Mouse (Mus musculus): ENCODE data around the gene Heatr6.

Heatr6 gene

DNA sequence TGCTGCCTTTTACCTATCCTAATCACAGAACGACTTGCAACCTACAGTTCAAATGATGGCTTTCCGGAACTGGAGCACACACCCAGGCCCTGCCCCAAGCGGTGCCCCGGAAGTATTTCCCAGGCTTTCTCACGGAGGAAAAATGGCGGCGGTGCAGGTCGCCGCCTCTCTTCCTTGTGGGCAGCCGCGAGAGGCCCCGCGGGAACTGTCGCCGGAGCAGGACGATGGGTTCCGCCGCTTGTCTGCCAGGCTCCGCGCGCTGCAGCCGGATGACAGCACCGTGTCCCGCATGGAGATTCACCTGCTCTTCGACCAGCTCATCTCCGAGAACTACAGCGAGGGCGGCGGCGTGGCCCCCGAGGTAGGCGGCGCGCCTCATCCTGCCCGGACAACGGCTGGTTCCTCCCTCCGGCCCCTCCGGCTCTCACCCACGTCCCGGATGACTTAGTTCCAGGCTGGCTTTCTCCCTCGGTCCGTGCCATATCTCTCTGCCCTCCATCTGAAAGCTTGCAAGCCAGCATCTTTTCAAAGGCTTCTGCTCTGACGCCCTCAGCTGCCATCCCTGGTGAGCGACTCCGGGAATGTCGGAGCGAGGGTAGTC is at the start of gene Heatr6:
TSS of gene Heatr6 (plus strand) at position 116 of the 601 bp plus-strand sequence.
- peak; percentile 89 for DNase-seq (ENCODE audit: extremely low read depth, insufficient read length, low spot score)

DNA sequence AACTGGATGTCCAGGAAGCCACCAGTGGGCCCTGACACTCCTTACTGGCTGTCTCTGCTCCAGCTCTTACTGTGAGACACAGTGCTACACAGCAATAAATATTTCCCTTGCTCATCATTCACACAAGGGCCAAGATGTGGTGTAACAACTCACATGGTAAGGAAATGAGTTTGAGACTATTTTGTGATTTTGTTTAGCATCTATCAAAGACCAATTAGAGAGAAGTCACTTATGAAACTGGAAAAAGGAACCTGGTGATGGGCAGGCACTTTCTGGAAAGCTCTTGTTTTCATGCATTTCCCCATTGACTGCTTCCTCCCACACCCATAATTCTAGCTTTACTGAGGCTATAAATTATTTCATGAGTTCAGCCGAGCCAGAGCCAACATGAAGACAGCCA is 49.8 kb upstream of the Heatr6 start, which contains the start of gene Wfdc17:
TSS of gene Wfdc17 (plus strand) at position 287 of the 400 bp plus-strand sequence.
- no peak for DNase-seq (ENCODE audit: extremely low read depth, insufficient read length, low spot score)

DNA sequence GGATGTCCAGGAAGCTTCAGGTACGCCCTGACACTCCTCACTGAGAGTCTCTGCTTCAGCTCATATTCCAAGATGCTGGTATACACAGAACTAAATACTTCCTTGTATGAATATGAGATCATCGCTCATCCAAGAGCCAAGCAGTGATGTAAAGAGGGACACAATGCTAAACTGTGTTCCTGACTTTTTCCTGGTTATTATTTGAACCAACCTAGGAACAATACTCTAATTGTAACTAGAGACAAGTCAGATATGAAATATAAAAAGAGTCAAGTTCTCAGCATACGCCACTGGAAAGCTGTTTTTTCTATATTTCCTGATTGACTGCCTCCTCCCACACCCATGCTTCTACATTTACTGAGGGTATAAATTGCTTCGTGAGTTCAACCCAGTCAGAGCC is 44.8 kb upstream of the Heatr6 start, which contains the start of gene Wfdc18:
TSS of gene Wfdc18 (plus strand) at position 301 of the 400 bp plus-strand sequence.
- no peak for DNase-seq (ENCODE audit: extremely low read depth, insufficient read length, low spot score)

DNA sequence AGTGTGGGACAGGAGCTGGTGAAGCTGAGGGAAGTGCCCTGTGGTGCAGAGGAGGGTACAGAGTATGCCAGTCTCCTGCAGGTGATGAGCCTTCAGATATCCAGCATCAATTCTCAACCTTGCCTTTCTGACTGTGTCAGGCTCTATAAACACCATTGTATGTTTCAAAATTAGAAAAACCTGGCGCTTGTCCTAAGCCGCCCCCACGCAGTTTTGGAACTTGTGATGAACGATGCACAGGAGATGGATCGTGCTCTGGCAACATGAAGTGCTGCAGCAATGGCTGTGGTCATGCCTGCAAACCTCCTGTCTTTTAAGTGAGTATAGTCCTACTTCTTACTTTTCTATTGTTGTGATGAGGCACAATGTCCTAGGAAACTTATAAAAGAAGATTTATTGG is 43.8 kb upstream of the Heatr6 start:
- DNase-seq (ENCODE audit: extremely low read depth, insufficient read length, low spot score): no peak

DNA sequence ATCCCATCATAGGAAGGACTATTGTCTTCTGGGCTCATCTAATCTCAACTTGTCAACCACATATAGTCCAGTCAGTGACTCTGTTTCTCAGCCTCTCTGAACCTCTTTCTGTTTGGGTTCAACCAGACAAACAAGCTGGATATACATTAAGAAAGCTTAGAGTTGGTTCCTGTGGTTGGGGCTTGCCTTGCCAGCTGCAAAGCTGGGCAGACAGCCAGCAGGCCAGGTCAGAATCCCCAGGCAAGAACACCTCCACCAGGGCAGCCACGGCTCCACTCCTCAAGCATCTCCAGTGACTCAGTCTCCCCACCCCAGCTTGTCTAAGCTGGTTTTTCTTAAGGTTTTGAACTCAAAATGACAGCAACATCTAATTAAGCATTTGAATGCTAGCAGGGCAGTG is 40.8 kb upstream of the Heatr6 start:
- DNase-seq (ENCODE audit: extremely low read depth, insufficient read length, low spot score): peak; percentile 14

DNA sequence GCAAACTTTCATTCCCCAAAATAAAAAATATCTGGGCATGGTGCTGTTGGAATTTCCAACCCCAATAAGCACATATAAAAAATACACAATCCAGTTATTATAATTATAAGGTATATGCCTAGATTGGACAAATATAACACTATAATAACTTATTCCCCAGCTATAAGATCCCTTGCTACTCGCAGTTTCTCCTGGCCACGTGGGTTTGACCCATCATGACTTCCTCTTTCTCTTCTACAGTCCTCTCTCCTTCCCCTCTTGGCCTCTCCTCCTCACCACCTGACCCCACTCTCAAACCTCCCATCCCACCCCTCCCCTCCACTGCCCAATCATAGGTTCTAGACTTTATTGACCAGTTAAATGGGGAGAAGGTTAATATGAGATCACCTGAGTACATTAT is 39.6 kb upstream of the Heatr6 start:
- DNase-seq (ENCODE audit: extremely low read depth, insufficient read length, low spot score): no peak

DNA sequence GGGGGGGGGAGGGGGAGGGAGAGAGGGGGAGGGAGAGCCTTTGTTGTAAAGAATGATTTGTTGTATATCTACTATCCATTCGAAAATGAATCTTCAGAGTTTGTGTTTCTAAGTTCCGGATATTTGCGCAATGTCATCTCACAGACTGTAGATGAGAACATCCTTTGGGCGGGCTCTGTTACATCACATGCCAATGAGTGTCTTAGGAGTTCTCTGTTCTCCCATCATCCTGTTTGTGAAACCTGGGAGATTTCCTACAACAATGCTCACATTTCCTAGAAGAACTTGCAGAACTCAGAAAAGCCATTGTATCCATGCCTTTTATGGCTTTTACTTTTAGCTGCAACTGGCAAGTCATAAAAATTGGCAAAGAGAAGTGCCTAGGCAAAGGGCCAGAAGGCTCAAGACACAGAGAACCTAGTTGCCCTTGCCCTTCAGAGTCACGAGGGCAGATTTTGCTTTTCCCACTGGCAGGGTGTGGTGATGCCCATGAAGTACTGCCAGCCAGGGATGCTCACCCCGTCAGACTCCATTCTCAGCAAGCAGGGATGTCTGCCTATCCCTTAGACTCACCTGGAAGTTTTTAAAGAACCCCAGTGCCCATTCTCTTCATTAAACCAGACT is 36.3 kb upstream of the Heatr6 start:
- peak; percentile 21 for DNase-seq (ENCODE audit: extremely low read depth, insufficient read length, low spot score)

DNA sequence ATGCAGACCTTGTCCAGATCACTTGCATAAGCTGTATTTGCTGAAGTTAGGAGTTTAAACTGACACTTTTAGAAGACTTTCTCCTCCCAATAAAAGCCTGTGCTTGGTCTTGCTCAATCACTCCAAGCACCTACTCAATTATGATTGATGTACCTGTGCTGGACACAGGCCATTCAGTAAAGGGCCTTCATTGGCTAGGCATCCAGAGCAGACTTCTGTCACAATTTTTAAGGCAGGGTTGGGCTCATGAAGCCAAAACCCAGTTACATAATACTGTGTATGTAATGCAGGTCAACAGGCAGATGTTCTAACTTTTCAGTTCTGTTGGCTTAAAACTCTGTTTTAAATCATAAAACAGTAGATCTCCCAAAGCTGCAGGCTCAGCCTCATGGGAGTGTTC is 32.7 kb upstream of the Heatr6 start:
- no peak for DNase-seq (ENCODE audit: extremely low read depth, insufficient read length, low spot score)

DNA sequence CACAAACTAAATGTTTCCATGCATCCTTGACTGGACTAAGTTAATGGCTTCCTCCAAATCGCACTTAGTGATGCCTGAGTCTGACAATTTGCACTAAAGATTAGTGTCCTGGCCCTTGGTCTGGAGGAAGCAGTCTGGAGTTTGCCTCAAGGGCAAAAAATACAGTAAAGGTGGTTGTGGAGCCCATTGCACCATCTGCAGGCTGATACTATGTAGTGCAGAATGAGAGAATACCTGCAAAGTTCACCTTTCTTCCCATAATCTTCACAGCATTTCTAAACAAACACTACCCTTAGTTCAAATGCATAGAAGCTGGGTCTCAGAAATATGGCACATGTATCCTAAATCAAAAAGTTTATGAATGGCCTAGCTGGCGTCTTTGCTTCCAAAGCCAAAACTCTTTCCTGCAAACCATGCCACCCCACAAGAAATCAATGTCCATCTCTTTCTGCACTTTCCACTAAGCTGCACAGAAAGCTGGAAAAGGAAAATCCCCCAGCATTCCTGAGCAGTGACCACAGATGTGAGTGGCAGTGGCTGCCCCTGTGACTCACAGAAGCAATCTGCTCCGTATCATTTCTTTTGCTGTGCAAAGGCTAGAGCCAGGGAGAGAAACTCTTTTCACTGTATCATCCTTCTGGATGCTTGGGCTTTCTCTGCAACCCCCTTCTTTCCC is 24.6 kb upstream of the Heatr6 start:
- peak; percentile 61 for DNase-seq (ENCODE audit: extremely low read depth, insufficient read length, low spot score)

DNA sequence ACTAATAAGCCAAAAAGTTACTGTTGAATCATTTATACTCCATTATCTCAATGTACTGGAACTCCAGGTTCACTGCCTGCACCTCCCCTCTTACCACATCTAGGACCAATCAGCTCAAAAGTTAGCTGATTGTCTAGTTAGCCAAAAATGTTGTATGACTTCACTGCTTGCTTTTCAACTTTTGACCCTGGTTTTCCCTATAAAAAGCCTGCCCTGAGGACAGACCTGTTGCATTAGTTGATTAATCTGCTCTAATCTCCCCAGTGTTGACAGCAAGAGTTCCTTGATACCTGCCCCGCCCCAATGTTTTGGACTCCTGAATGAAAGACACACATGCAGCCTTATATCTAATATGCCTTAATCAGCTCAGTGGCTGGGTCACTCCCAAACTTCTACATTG is 22.4 kb upstream of the Heatr6 start:
- DNase-seq (ENCODE audit: extremely low read depth, insufficient read length, low spot score): no peak

DNA sequence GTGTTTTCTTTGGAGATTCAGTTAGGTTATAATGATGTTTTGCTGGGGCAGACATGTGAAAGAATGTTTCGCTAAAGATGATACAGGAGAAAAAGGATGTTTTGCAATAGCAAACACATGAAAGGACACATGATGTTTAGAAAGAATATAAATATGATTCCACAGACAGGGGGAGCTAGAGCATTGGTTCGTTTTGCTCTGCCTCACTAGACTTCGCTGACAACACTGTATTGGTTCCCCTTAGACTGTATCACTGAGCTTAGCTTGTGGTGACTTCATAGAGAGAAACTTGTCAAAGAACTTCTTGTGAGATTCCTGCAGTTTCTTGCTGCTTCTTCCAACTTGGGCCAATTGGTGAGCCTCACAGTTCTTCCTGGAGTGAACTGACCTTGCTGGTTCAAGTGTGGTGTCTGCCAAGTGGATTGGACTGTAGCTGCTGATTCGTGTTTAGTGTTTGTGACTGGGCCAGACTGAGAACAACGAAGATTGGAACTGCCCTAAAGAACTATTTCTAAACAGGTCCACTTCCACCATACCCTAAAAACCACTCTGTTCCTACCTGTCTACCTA is 20.3 kb upstream of the Heatr6 start:
- no peak for DNase-seq (ENCODE audit: extremely low read depth, insufficient read length, low spot score)

DNA sequence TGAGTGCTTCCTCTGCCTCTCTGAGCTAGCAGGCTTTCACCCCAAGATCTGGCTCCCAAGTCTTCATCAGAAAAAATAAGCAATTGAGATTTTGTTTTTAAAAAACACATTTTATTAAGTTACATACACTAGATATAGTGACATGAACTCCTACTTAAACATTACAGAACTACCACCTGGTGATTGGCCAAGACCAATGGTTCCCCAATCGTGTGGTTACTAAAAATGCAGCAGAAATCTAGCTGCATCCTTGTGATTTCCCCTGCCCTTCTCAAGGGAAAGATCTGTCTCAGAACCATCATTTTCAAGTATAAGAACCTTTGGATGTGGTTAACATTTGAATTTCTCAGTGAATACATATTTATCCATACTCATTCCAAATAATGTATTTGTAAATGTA is 19.3 kb upstream of the Heatr6 start:
- no peak for DNase-seq (ENCODE audit: extremely low read depth, insufficient read length, low spot score)

DNA sequence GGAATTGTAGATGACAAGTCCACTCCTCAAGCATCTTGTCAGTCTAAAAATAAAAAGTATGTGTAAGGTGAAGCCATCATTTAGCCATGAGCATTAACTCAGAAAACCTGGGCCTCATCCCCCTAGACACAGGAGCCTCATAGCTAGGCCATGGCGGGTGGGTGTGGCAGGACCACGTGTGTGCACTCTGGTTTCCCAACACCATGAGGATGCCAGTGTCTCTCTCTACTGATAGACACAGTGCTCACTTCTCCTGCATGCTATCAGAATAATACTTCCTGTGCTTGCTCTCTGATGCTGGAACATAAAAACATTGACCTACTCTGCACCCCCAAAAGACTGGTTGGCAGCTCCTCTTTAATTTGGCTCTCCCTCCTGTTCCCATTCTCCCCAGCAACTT is 17.6 kb upstream of the Heatr6 start:
- DNase-seq (ENCODE audit: extremely low read depth, insufficient read length, low spot score): no peak

DNA sequence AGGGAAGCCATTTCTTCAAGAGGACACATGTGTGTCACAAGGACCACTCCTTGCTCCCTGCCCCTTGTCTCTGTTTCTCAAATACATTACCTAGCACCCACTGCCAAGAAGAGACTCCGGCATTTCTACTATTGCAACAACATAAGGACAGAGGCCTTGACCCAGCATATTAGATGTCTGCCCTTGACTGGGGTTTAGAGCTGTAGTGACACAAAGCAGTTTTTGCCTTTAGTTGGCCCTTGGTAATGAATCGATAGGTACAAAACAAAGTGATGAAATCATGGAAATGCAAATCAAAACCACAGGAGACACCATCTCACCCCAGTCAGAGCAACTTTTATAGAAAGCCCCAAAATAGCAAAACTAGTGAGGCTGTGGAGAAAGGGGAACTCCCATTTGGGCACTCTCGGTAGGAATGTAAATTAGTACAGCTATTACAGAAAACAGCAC is 16.4 kb upstream of the Heatr6 start:
- DNase-seq (ENCODE audit: extremely low read depth, insufficient read length, low spot score): no peak

DNA sequence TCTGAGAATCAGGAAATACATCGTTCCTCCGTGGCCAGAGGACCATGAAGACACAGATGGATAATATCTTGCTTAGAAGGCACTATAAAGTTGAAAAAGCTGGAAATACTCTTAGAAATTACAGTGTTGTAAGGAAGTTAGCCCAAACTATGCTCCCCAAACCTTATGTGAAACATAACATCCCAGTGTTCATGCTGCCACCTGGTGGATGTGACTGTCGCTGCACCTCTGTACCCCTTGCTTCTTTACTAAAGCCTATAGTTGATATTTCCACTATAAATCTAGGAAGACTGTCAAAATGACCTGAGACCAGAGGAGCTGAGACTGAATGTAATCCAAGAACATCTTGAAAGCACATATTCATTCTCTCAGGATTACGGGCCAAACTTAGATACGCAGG is 14.3 kb upstream of the Heatr6 start:
- no peak for DNase-seq (ENCODE audit: extremely low read depth, insufficient read length, low spot score)

DNA sequence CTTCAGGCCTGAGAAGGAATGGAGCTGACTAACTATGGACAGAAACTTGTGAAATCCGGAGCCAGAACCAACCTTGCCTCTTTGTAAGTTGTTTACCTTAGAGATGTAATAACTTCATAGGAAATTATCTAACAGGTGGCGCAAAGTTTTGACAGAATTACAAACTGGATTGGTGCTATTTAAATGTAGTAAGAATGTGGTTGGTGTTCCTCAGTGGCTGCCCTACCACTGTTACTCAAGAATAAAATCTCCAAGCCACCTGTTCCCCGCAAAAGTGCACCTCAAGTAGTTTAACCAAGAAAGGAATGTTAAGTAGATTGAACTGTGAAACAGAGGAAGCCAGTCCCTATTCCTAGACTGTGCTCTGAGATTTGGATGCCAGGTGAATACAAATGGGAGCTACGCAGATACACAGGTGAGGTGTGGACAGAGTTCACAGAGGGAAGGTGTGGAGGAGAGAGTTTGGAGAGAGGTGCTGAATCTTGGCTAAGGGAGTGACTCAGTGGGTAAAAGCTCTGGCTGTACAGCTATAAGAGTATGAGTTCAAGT is 13.0 kb upstream of the Heatr6 start:
- no peak for DNase-seq (ENCODE audit: extremely low read depth, insufficient read length, low spot score)

DNA sequence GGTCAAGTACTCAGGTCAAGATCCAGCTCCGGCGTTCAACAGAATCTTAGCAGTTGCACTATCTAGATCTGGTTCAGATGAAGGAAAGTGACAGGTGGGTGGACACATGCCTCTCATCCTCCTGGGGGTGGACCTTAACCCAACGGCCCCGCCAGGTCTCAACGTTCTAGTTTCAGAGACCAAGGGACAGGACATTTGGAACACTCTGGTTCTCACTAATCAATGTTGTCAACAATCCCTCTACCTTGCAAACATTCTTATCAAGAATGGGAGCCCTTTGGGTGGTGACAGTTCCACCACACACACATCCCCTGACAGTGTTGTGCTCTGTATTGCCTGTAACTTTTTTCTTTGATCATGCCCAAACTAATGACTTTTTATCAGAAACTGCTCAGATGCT is 11.7 kb upstream of the Heatr6 start:
- no peak for DNase-seq (ENCODE audit: extremely low read depth, insufficient read length, low spot score)

DNA sequence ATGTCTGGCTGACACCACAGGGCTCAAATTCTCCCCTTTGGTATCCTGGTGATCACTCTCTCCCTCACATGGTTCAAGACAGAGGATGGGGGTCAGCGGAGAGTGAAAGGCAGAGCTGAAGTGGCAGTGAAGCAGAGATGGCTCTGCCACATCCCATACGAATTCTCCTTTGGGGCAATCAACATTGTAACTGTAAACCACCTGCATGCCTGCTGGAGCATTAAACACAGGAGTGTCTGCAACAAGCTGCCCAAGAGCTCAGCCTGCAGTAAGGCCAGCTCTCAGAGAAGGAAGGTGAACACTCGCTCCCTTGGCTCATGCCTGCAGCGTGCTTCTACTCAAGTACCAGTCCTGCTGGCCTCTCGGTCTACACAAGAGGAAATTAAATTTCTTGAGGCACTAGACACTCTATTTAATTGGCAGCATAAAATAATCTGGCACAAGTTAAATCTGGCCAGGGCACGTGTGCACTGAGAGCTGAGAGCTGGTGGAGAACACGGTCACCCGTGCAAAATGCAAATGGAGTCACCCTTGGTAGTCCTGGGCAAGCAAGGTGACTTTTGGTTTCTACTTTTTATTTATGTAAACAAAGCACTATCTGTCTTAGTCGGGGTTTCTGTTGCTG is 10.7 kb upstream of the Heatr6 start:
- DNase-seq (ENCODE audit: extremely low read depth, insufficient read length, low spot score): no peak

DNA sequence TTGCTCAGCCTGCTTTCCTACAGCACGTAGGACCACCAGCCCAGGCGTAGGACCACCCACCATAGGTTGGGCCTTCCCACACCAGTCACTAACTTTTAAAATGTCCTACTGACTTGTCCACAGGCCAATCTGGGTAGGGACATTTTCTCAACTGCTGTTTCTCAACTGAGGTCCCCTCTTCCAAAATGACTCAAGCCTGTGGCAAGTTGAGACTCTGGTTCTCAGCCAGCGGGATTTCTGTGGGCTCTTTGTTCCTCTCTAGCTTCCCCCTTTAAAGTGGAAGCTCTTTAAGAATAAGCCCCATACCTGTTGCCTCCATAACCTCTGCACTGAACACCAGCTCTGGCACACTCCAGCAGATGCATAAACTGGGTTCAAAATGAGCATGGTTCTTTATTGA is 10.0 kb upstream of the Heatr6 start:
- no peak for DNase-seq (ENCODE audit: extremely low read depth, insufficient read length, low spot score)

DNA sequence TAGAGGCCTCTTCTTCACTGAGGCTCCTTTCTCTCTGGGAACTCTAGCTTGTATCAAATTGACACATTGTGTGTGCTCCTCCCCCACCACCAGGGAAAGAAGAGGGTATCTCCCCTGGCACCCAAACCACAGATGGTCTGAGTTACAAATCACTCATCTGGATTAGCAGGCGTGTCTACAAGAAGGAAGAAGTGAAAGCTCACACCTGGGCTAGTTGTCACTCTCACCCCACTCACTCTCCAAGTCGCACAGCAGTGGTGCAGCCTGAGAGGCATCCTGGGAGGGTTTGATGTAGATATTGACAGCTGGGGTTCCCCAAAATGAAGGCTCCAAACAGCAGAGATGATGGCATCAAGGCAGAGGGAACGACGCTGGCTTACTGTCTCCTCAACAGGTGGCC is 7.3 kb upstream of the Heatr6 start:
- DNase-seq (ENCODE audit: extremely low read depth, insufficient read length, low spot score): no peak

DNA sequence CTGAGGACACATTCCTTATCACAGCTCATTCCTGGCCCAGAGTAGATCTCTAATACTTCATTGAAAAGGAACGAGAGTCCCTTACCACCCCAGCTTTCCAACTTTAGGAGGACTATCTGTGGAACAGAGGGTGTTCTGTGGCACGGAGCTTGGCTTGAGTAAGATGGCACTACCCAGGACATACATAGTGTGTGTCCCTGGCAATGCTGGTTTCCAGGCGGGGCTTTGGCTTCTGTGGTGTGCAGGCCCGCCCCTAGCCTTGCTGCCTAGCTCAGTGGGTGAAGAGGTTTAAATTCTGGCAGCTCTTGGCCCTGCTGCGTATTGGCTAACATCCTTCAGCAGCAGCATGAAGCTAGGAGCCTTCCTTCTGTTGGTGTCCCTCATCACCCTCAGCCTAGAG is 6.8 kb upstream of the Heatr6 start, which contains the start of gene Wfdc21:
TSS of gene Wfdc21 (plus strand) at position 260 of the 400 bp plus-strand sequence.
- DNase-seq (ENCODE audit: extremely low read depth, insufficient read length, low spot score): no peak
